Mouse (Mus musculus) midbrain, embryonic 10.5 days (tissue): Measurements from ENCODE around the gene Ackr3. TPM values are rescaled to one million over a fixed set of nuclear protein-coding genes. Genes with fewer than 3 reads are reported as not detected.

Experiments used
- DNase-seq: peaks from one replicate; pipeline ENCODE4 v3.0.0-alpha.2; 2017; ENCODE audit warnings: low spot score
- H3K27ac ChIP-seq: fragments of 300-500 bp; sonication (generic); replicated peaks from 2 replicates; pipeline ENCODE4 v1.5.1; 2016; ENCODE audit warnings: mild to moderate bottlenecking
- H3K27me3 ChIP-seq: fragments of 300-500 bp; sonication (generic); 2 replicates; pipeline ENCODE4 v1.6.1; 2016; ENCODE audit warnings: low read depth, mild to moderate bottlenecking; ENCODE audit not compliant: poor library complexity, severe bottlenecking
- H3K36me3 ChIP-seq: fragments of 300-500 bp; sonication (generic); 2 replicates; pipeline ENCODE4 v1.6.1; 2016; ENCODE audit warnings: mild to moderate bottlenecking, moderate library complexity
- H3K4me1 ChIP-seq: fragments of 300-500 bp; sonication (generic); 2 replicates; pipeline ENCODE4 v1.6.1; 2016
- H3K4me3 ChIP-seq: fragments of 300-500 bp; sonication (generic); 2 replicates; pipeline ENCODE4 v1.5.1; 2016; ENCODE audit warnings: mild to moderate bottlenecking, moderate library complexity
- H3K9me3 ChIP-seq: fragments of 300-500 bp; sonication (generic); replicated peaks from 2 replicates; pipeline ENCODE4 v1.6.1; 2016; ENCODE audit warnings: mild to moderate bottlenecking
- WGBS: fragments of 180-500 bp; shearing (Covaris S2); methylation state at CpG from one replicate; pipeline ENCODE4 v1.1.7; 2016; 5-methylcytosine and 5-hydroxymethylcytosine counted together
- polyA plus RNA-seq: library from polyadenylated mRNA; unstranded; fragments of >200 nt; fragmentation: Nextera tagmentation; extraction: Ambion mirVana; gene quantifications from 2 replicates; pipeline ENCODE4 v1.2.1, GENCODE M21; 2016

Ackr3 gene
- polyA plus RNA-seq, 1 experiment from 2014 or later = 26.3 TPM

- H3K9me3 ChIP-seq = no peaks in the 10 kb centered on the region; the same call in 1 of the 2 replicates
- peaks cover 36% of the 10 kb centered on the region for H3K4me1 ChIP-seq
- DNase-seq = no peak
- WGBS = 67% methylated on average over 1 of the region's 1 CpGs
- no peak overlapping the region for H3K27ac ChIP-seq
- 0 out of 2 replicates have a peak, but pooled peaks cover 8% of the 10 kb centered on the region for H3K27me3 ChIP-seq
- H3K4me3 ChIP-seq = no peak overlapping the region
- H3K36me3 ChIP-seq = peaks cover 67% of the 10 kb centered on the region
These were observed 12.6 kb downstream of the Ackr3 start for GRCm38 (mm10) chr1:90216395-90216794.

GRCm38 (mm10) chr1:90220280-90220679, 16.5 kb downstream of the Ackr3 start:
- Histone ChIP-seq H3K27ac (peak overlapping the region; percentile 70), H3K4me1 (peaks cover 57% of the 10 kb centered on the region), H3K4me3 (no peak overlapping the region), H3K27me3 (peaks cover 12% of the 10 kb centered on the region; the same call in 1 of the 2 replicates), H3K9me3 (no peaks in the 10 kb centered on the region; the same call in 1 of the 2 replicates), H3K36me3 (peaks cover 29% of the 10 kb centered on the region)
- DNase-seq = no peak
- WGBS = 15% methylated on average over 9 of the region's 9 CpGs

- no peak for DNase-seq
- Histone ChIP-seq H3K36me3 (peaks cover 24% of the 10 kb centered on the region), H3K4me3 (no peak overlapping the region), H3K4me1 (peaks cover 62% of the 10 kb centered on the region), H3K27me3 (peaks cover 12% of the 10 kb centered on the region; the same call in 1 of the 2 replicates), H3K9me3 (no peaks in the 10 kb centered on the region; the same call in 1 of the 2 replicates), H3K27ac (peak overlapping the region; percentile 70)
- WGBS = 77% methylated on average over 4 of the region's 4 CpGs
These were observed 17.1 kb downstream of the Ackr3 start for GRCm38 (mm10) chr1:90220844-90221243.

- Histone ChIP-seq H3K9me3 (no peaks in the 10 kb centered on the region; the same call in 1 of the 2 replicates), H3K27me3 (peaks cover 12% of the 10 kb centered on the region; the same call in 1 of the 2 replicates), H3K27ac (peak overlapping the region; percentile 68), H3K4me3 (0 out of 2 replicates have a peak overlapping the region, but pooled peaks have one; percentile 1), H3K36me3 (peaks cover 14% of the 10 kb centered on the region), H3K4me1 (peaks cover 64% of the 10 kb centered on the region)
- peak; percentile 58 for DNase-seq
- 65% methylated on average over 18 of the region's 18 CpGs for WGBS
These were observed 18.1 kb downstream of the Ackr3 start for GRCm38 (mm10) chr1:90221811-90222361.

- peaks cover 66% of the 10 kb centered on the region for H3K4me1 ChIP-seq
- peak overlapping the region; percentile 68 for H3K27ac ChIP-seq
These were observed 18.7 kb downstream of the Ackr3 start for GRCm38 (mm10) chr1:90222427-90222901.

GRCm38 (mm10) chr1:90223006-90223405, 19.2 kb downstream of the Ackr3 start:
- peaks cover 12% of the 10 kb centered on the region; the same call in 1 of the 2 replicates for H3K27me3 ChIP-seq
- H3K27ac ChIP-seq = peak overlapping the region; percentile 68
- WGBS = 27% methylated on average over 2 of the region's 2 CpGs
- peaks cover 4% of the 10 kb centered on the region; the same call in 1 of the 2 replicates for H3K36me3 ChIP-seq
- no peak for DNase-seq
- no peaks in the 10 kb centered on the region for H3K9me3 ChIP-seq
- no peak overlapping the region for H3K4me3 ChIP-seq
- peaks cover 71% of the 10 kb centered on the region for H3K4me1 ChIP-seq

More at GRCm38 (mm10) chr1:90222427-90222901, 18.7 kb downstream of the Ackr3 start:
- Histone ChIP-seq H3K27me3 (peaks cover 12% of the 10 kb centered on the region; the same call in 1 of the 2 replicates), H3K9me3 (no peaks in the 10 kb centered on the region; the same call in 1 of the 2 replicates), H3K36me3 (peaks cover 9% of the 10 kb centered on the region), H3K4me3 (0 out of 2 replicates have a peak overlapping the region, but pooled peaks have one; percentile 1)
- 56% methylated on average over 17 of the region's 17 CpGs for WGBS
- no peak for DNase-seq

- 81% methylated on average over 9 of the region's 9 CpGs for WGBS
- peak overlapping the region; percentile 24; the same call in 1 of the 2 replicates for H3K27ac ChIP-seq
- no peaks in the 10 kb centered on the region for H3K9me3 ChIP-seq
- H3K4me3 ChIP-seq = no peak overlapping the region
- no peaks in the 10 kb centered on the region for H3K36me3 ChIP-seq
- no peak for DNase-seq
- H3K4me1 ChIP-seq = peaks cover 61% of the 10 kb centered on the region
- peaks cover 8% of the 10 kb centered on the region; the same call in 1 of the 2 replicates for H3K27me3 ChIP-seq
These were observed 21.9 kb downstream of the Ackr3 start for GRCm38 (mm10) chr1:90225603-90226254.

- Histone ChIP-seq H3K36me3 (no peaks in the 10 kb centered on the region), H3K27me3 (peaks cover 4% of the 10 kb centered on the region; the same call in 1 of the 2 replicates), H3K4me1 (peaks cover 42% of the 10 kb centered on the region), H3K4me3 (no peak overlapping the region), H3K9me3 (no peaks in the 10 kb centered on the region), H3K27ac (peak overlapping the region; percentile 46)
- no peak for DNase-seq
- WGBS = 83% methylated on average over 12 of the region's 12 CpGs
These were observed 24.0 kb downstream of the Ackr3 start for GRCm38 (mm10) chr1:90227684-90228322.

GRCm38 (mm10) chr1:90228323-90228697, 24.5 kb downstream of the Ackr3 start:
- 78% methylated on average over 9 of the region's 9 CpGs for WGBS
- DNase-seq = no peak
- Histone ChIP-seq H3K36me3 (no peaks in the 10 kb centered on the region), H3K9me3 (no peaks in the 10 kb centered on the region), H3K4me3 (no peak overlapping the region), H3K27ac (peak overlapping the region; percentile 46), H3K27me3 (peaks cover 4% of the 10 kb centered on the region; the same call in 1 of the 2 replicates), H3K4me1 (peaks cover 41% of the 10 kb centered on the region)

- 89% methylated on average over 4 of the region's 4 CpGs for WGBS
- Histone ChIP-seq H3K4me3 (no peak overlapping the region), H3K27me3 (no peaks in the 10 kb centered on the region), H3K36me3 (no peaks in the 10 kb centered on the region), H3K4me1 (peaks cover 44% of the 10 kb centered on the region), H3K9me3 (no peaks in the 10 kb centered on the region), H3K27ac (0 out of 2 replicates have a peak overlapping the region, but pooled peaks have one; percentile 33)
- no peak for DNase-seq
These were observed 26.8 kb downstream of the Ackr3 start for GRCm38 (mm10) chr1:90230611-90231010.

- 0 out of 2 replicates have a peak overlapping the region, but pooled peaks have one; percentile 6 for H3K27ac ChIP-seq
- WGBS = 82% methylated on average over 22 of the region's 22 CpGs
These were observed 28.1 kb downstream of the Ackr3 start for GRCm38 (mm10) chr1:90231591-90232490.

GRCm38 (mm10) chr1:90232491-90232885, 28.7 kb downstream of the Ackr3 start:
- Histone ChIP-seq H3K9me3 (no peaks in the 10 kb centered on the region), H3K27me3 (no peaks in the 10 kb centered on the region), H3K36me3 (no peaks in the 10 kb centered on the region), H3K4me1 (peaks cover 38% of the 10 kb centered on the region), H3K4me3 (no peak overlapping the region), H3K27ac (no peak overlapping the region)
- DNase-seq = no peak

More at GRCm38 (mm10) chr1:90231591-90232490, 28.1 kb downstream of the Ackr3 start:
- Histone ChIP-seq H3K4me1 (peaks cover 40% of the 10 kb centered on the region), H3K27me3 (no peaks in the 10 kb centered on the region), H3K9me3 (no peaks in the 10 kb centered on the region), H3K36me3 (no peaks in the 10 kb centered on the region), H3K4me3 (no peak overlapping the region)
- DNase-seq = no peak
